Mouse (Mus musculus) G1E (cell line): Measurements from ENCODE around the gene Nfkb1. TPM values are rescaled to one million over a fixed set of nuclear protein-coding genes. Genes with fewer than 3 reads are reported as not detected.

Experiments
- ATAC-seq: 2 replicates; pipeline ENCODE4 v1.8.0; 2016; ENCODE audit warnings: mild to moderate bottlenecking; ENCODE audit not compliant: insufficient number of reproducible peaks, poor library complexity, low FRiP score, severe bottlenecking; ENCODE audit errors: extremely low read depth
- DNase-seq: peaks from one replicate; pipeline ENCODE4 v3.0.0; 2012; ENCODE audit warnings: low spot score
- H3K27me3 ChIP-seq: 2 replicates; pipeline ENCODE4 v1.6.1; 2012; ENCODE audit warnings: mild to moderate bottlenecking, low read length, inconsistent platforms; ENCODE audit not compliant: insufficient read depth
- H3K36me3 ChIP-seq: replicated peaks from 2 replicates; pipeline ENCODE3; 2012; ENCODE audit warnings: mild to moderate bottlenecking, inconsistent platforms
- H3K4me1 ChIP-seq: 2 replicates; pipeline ENCODE4 v1.6.1; 2012; ENCODE audit warnings: low read depth, low read length, inconsistent platforms, mixed read lengths; ENCODE audit not compliant: insufficient read depth
- H3K4me3 ChIP-seq: 2 replicates; pipeline ENCODE4 v1.5.1; 2012; ENCODE audit warnings: low read depth, mild to moderate bottlenecking, inconsistent platforms, low read length, moderate library complexity, mixed read lengths
- H3K9me3 ChIP-seq: replicated peaks from 2 replicates; pipeline ENCODE4 v1.6.1; 2012; ENCODE audit warnings: inconsistent platforms
- CTCF ChIP-seq: IDR thresholded peaks from 2 replicates; pipeline ENCODE4 v1.5.1; 2012; ENCODE audit warnings: low read depth, low read length, inconsistent platforms, mixed read lengths
- GATA1 ChIP-seq: IDR thresholded peaks from 2 replicates; pipeline ENCODE4 v1.6.1; 2012; ENCODE audit warnings: borderline replicate concordance, low read length, inconsistent platforms, mixed read lengths
- GATA2 ChIP-seq: IDR thresholded peaks from 2 replicates; pipeline ENCODE4 v1.6.1; 2012; ENCODE audit warnings: low read depth, low read length, inconsistent platforms, borderline replicate concordance
- POLR2AphosphoS5 ChIP-seq: IDR thresholded peaks from 2 replicates; pipeline ENCODE4 v1.6.1; 2012; ENCODE audit warnings: low read depth, low read length, inconsistent platforms; ENCODE audit not compliant: insufficient replicate concordance
- TAL1 ChIP-seq: conservative IDR thresholded peaks from 2 replicates; pipeline ENCODE4 v1.6.1; 2012; ENCODE audit warnings: low read depth, low read length, inconsistent platforms, mixed read lengths
- polyA plus RNA-seq: library from polyadenylated mRNA; stranded (reverse); fragments of >175 nt; gene quantifications from 2 replicates; pipeline ENCODE4 v1.2.3, GENCODE M21; 2012
- total RNA-seq, 2 experiments: library from RNA; stranded (forward) in 1 of 2; stranded (reverse) in 1 of 2; fragments of 200-1000 nt in 1 of 2; fragments of >200 nt in 1 of 2; fragmentation: Nextera tagmentation in 1 of 2; gene quantifications; 2 replicates each; pipeline ENCODE4 v1.2.3; 2014 to 2017

The Nfkb1 gene
- total and polyA plus RNA-seq, 3 experiments, result 3.5 to 11.0 (median 3.8) TPM

DNA sequence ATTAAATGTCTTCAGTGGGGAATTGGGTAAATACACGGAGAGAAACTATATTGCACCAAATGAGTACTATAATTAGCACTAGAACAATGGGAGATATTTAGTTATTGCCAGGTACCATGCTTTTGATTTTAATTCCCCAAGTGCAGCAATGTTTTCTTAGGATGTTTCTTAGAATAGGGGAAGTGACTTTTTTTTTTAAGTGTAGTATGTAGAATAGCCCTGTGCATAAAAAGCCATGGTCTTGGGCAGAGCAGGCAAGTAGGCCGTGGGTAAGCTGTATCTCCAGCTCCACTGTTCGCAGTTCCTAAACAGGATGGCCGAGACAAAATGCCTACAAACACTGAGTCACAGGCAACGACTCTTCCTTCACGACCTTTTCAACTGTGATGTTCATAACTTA, 8.1 kb downstream of the Nfkb1 start:
- Histone ChIP-seq H3K4me1 (peaks cover 58% of the 10 kb centered on the region), H3K4me3 (no peak overlapping the region), H3K36me3 (no peaks in the 10 kb centered on the region), H3K9me3 (no peaks in the 10 kb centered on the region), H3K27me3 (no peaks in the 10 kb centered on the region)
- ATAC-seq (no peak), DNase-seq (no peak)
- TF ChIP-seq GATA2, result no peak
- no peak for TF ChIP-seq TAL1
- no peak for TF ChIP-seq GATA1
- no peak for TF ChIP-seq CTCF
- no peak for TF ChIP-seq POLR2AphosphoS5

DNA sequence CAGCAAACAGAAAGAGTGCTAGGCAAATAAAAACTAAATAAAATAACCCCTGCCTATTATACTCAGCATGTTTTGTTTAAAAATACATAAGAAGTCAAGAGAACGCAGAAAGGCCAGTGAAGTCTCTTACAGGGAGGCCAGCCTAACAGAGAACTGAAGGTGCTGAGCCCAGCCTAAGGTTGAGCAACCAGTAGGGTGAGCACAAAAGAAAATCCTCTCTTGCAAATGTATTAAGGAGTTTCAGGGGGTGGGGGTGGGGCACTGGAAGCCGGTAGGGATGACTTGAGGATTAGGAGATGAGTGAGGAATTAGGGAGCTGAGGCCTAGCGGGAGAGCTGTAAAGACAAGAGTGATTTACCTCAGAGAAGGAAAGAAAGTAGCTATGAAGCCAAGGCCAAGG, 9.1 kb downstream of the Nfkb1 start:
- DNase-seq, result no peak
- Histone ChIP-seq H3K4me1 (peaks cover 47% of the 10 kb centered on the region), H3K9me3 (no peaks in the 10 kb centered on the region), H3K27me3 (no peaks in the 10 kb centered on the region), H3K4me3 (no peak overlapping the region), H3K36me3 (no peaks in the 10 kb centered on the region)
- ATAC-seq, result no peak
- TF ChIP-seq POLR2AphosphoS5 (no peak), GATA2 (no peak), TAL1 (no peak), GATA1 (no peak), CTCF (no peak)

DNA sequence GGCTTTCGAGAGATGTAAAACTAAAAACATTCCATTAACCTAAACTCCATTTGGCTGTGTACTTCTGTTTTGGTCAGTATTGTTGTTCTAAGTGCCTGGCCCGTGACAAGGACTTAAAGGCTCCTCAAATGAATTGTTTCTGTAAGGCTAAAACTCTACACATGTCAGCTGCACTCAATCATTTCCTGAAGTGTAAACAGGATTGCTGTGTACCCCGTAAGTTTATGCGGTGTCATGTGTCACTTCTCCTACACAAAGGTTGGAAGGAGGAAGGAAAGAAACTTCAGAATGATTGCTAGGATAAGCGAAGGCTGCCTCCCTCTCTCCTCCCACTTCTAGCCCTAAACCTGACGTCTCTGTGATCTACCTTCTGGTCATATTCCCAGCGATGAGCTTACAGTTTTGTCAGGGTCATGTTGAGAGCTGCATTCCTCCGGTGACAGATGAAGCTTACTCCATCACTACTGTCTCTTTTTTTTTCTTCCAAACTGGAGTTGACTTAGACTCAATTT, 10.0 kb downstream of the Nfkb1 start:
- no peak for ATAC-seq

DNA sequence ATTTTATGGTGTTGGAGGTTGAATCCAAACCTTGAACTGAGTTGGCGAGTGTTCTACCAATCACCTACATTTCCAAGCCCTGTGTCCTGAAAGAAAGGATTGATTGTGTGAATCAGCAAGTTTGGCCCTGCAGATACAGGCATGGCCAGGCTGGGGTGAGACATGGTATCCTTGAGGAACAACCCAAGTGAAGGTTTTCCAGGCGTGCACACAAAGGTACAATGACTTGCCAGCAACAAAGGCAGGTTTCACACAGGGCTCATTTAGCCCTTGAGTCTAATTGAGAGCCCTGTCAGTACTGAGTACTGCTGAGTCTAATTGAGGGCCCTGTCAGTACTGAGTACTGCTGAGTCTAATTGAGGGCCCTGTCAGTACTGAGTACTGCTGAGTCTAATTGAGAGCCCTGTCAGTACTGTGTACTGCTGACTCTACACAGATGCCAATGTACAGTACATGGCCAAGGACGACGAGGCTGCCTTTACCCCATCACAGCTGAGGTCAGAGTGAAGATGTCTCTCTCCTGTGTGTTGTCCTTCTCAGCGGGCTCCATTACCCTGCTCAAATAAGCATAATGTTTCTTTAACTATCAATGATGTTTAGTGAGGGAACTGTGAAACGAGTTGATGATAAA, 11.0 kb downstream of the Nfkb1 start:
- peaks cover 47% of the 10 kb centered on the region for H3K4me1 ChIP-seq
- H3K9me3 ChIP-seq, result no peaks in the 10 kb centered on the region
- no peak for DNase-seq
- TF ChIP-seq TAL1, result no peak
- TF ChIP-seq GATA2, result no peak
- TF ChIP-seq CTCF, result no peak
- TF ChIP-seq GATA1, result no peak
- TF ChIP-seq POLR2AphosphoS5, result no peak
- no peak; the same call in 1 of the 2 replicates for ATAC-seq
- no peaks in the 10 kb centered on the region for H3K36me3 ChIP-seq
- H3K4me3 ChIP-seq, result no peak overlapping the region
- no peaks in the 10 kb centered on the region for H3K27me3 ChIP-seq

More for the DNA sequence above, 10.0 kb downstream of the Nfkb1 start:
- Histone ChIP-seq H3K4me3 (no peak overlapping the region), H3K27me3 (no peaks in the 10 kb centered on the region), H3K9me3 (no peaks in the 10 kb centered on the region), H3K4me1 (peaks cover 48% of the 10 kb centered on the region), H3K36me3 (no peaks in the 10 kb centered on the region)
- no peak for DNase-seq
- no peak for TF ChIP-seq CTCF
- no peak for TF ChIP-seq TAL1
- TF ChIP-seq GATA1, result no peak
- no peak for TF ChIP-seq POLR2AphosphoS5
- no peak for TF ChIP-seq GATA2

DNA sequence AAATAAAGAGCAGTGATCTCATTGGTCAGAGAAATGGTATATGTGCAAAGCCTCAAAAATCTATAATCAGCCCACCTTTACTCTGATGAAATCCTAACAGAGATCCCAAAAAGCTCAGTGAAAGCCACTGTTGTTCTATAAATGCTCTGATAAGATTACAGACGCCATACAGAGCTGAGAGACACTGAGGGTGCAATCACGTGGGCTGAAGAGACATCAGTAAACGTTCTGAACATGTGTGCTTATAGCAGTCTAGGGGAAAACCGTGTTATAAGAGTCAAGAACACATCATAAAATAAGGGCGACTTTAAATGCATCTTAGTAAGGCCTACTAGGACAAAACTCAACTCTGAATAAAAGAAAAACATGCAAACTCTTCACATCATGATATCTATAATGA, 14.3 kb downstream of the Nfkb1 start:
- no peak overlapping the region for H3K4me3 ChIP-seq
- H3K36me3 ChIP-seq, result no peaks in the 10 kb centered on the region
- ATAC-seq (no peak), DNase-seq (no peak)
- TF ChIP-seq POLR2AphosphoS5 (no peak), CTCF (no peak), TAL1 (no peak), GATA1 (no peak), GATA2 (no peak)
- H3K9me3 ChIP-seq, result no peaks in the 10 kb centered on the region
- peaks cover 58% of the 10 kb centered on the region for H3K4me1 ChIP-seq
- no peaks in the 10 kb centered on the region; the same call in 1 of the 2 replicates for H3K27me3 ChIP-seq

DNA sequence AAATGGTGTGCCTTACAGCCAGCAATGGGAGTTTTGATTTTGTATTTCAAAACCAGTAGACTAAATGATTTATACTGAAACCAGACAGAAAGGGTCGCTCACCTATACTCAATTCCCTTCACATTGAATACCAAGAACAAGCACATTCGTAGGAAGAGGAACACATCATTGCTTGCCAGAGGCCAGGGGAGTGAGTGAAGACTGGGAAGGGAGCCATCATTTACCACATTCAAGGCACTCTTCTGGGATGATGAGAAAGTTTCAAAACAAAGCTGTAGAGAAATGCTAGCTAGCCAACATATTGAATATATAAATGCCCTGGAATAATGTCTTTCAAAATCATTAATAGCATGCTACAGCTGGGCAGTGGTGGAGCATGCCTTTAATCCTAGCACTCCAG, 15.0 kb downstream of the Nfkb1 start:
- DNase-seq, result no peak
- Histone ChIP-seq H3K36me3 (no peaks in the 10 kb centered on the region), H3K27me3 (no peaks in the 10 kb centered on the region; the same call in 1 of the 2 replicates), H3K4me3 (no peak overlapping the region), H3K4me1 (peaks cover 56% of the 10 kb centered on the region), H3K9me3 (no peaks in the 10 kb centered on the region)
- no peak for TF ChIP-seq GATA2
- TF ChIP-seq TAL1, result no peak
- TF ChIP-seq CTCF, result no peak
- no peak for TF ChIP-seq POLR2AphosphoS5
- TF ChIP-seq GATA1, result no peak
- no peak for ATAC-seq

DNA sequence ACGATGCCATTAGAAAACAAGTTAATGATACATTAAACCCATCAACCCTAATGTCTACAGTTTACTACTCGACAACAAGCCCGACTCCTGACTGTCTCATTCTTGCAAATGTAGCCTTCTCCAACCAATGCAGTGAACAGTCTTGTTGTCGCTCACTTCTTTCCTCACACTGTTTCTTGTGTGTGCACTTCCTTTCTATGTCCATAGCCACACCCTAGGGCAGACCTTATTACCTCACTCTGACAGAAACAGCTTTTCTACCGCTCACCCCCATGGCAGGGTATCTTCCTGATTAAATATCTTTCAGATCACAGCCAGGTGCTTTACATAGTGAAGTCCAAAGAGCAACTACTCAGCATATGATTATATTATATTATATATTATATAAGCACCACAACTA, 15.9 kb downstream of the Nfkb1 start:
- no peak for DNase-seq
- Histone ChIP-seq H3K9me3 (no peaks in the 10 kb centered on the region), H3K27me3 (no peaks in the 10 kb centered on the region; the same call in 1 of the 2 replicates), H3K4me3 (no peak overlapping the region), H3K36me3 (no peaks in the 10 kb centered on the region), H3K4me1 (peaks cover 55% of the 10 kb centered on the region)
- no peak for ATAC-seq
- no peak for TF ChIP-seq CTCF
- TF ChIP-seq POLR2AphosphoS5, result no peak
- no peak for TF ChIP-seq TAL1
- no peak for TF ChIP-seq GATA1
- no peak for TF ChIP-seq GATA2
